Mouse (Mus musculus) liver, adult 2 months (tissue): ENCODE measurements at regions not wholly inside any gene's neighbourhood (a gene's known extent, or its start where the extent isn't known, plus 50 kb on each side); places are given as distances from the start of the nearest gene placed in this dataset.

Experiments used
- DNase-seq: peaks from one replicate; pipeline ENCODE4 v3.0.0-alpha.2; 2011; ENCODE audit warnings: low read depth, low spot score; ENCODE audit errors: extremely low read depth
- H3K27ac ChIP-seq: fragments of 200-500 bp; replicated peaks from 2 replicates; pipeline ENCODE4 v1.5.1; 2012; ENCODE audit warnings: low read depth, mild to moderate bottlenecking, control low read depth, inconsistent platforms, low read length; ENCODE audit not compliant: insufficient read depth
- H3K27me3 ChIP-seq: fragments of 200-500 bp; 2 replicates; pipeline ENCODE4 v1.6.1; 2012; ENCODE audit warnings: mild to moderate bottlenecking, moderate library complexity, low read length, inconsistent platforms; ENCODE audit not compliant: control insufficient read depth, insufficient read depth
- H3K36me3 ChIP-seq: fragments of 200-500 bp; 2 replicates; pipeline ENCODE4 v1.6.1; 2012; ENCODE audit warnings: low read length, inconsistent platforms; ENCODE audit not compliant: control insufficient read depth, insufficient read depth
- H3K4me1 ChIP-seq: fragments of 200-500 bp; 2 replicates; pipeline ENCODE4 v1.6.1; 2011; ENCODE audit warnings: low read length; ENCODE audit not compliant: control insufficient read depth, insufficient read depth
- H3K4me3 ChIP-seq: fragments of 200-500 bp; 2 replicates; pipeline ENCODE4 v1.5.1; 2011; ENCODE audit warnings: low read depth, mild to moderate bottlenecking, control low read depth, low read length, moderate library complexity; ENCODE audit not compliant: insufficient read depth
- H3K79me2 ChIP-seq: fragments of 200-500 bp; 2 replicates; pipeline ENCODE4 v1.6.1; 2012; ENCODE audit warnings: inconsistent platforms, mild to moderate bottlenecking, low read length, moderate library complexity; ENCODE audit not compliant: control insufficient read depth, insufficient read depth
- H3K9ac ChIP-seq: fragments of 200-500 bp; 2 replicates; pipeline ENCODE4 v1.6.1; 2012; ENCODE audit warnings: low read depth, mild to moderate bottlenecking, control low read depth, inconsistent platforms, low read length
- CTCF ChIP-seq: fragments of 200-500 bp; IDR thresholded peaks from 2 replicates; pipeline ENCODE4 v1.5.1; 2011; ENCODE audit warnings: low read depth, low read length, control low read depth
- POLR2A ChIP-seq: fragments of 200-500 bp; IDR thresholded peaks from 2 replicates; pipeline ENCODE4 v1.6.1; 2011; ENCODE audit warnings: low read length, control low read depth; ENCODE audit not compliant: insufficient read depth; ENCODE audit errors: extremely low read depth
- WGBS: fragments of 180-500 bp; shearing (Covaris S2); methylation state at CpG from one replicate; pipeline ENCODE4 v1.1.7; 2018; 5-methylcytosine and 5-hydroxymethylcytosine counted together

- H3K79me2 ChIP-seq = no peaks in the 10 kb centered on the region
Observed at GRCm38 (mm10) chr19:59646656-59647055, 188.5 kb downstream of the Emx2 start.

GRCm38 (mm10) chr19:59649421-59649820 lies 191.2 kb downstream of the Emx2 start:
- Histone ChIP-seq H3K27me3 (no peaks in the 10 kb centered on the region), H3K9ac (no peak overlapping the region), H3K4me3 (no peak overlapping the region), H3K79me2 (no peaks in the 10 kb centered on the region), H3K36me3 (no peaks in the 10 kb centered on the region), H3K4me1 (no peaks in the 10 kb centered on the region; the same call in 1 of the 2 replicates), H3K27ac (no peak overlapping the region)
- TF ChIP-seq POLR2A (no peak), CTCF (no peak)
- DNase-seq = no peak
- WGBS = 89% methylated on average over 5 of the region's 5 CpGs

More at GRCm38 (mm10) chr19:59646656-59647055, 188.5 kb downstream of the Emx2 start:
- no peaks in the 10 kb centered on the region for H3K27me3 ChIP-seq
- WGBS = 73% methylated on average over 7 of the region's 7 CpGs
- H3K9ac ChIP-seq = no peak overlapping the region
- DNase-seq = no peak
- H3K4me3 ChIP-seq = no peak overlapping the region
- H3K4me1 ChIP-seq = no peaks in the 10 kb centered on the region
- no peak for TF ChIP-seq POLR2A
- no peak for TF ChIP-seq CTCF
- H3K36me3 ChIP-seq = no peaks in the 10 kb centered on the region
- no peak overlapping the region for H3K27ac ChIP-seq

GRCm38 (mm10) chr19:59650611-59651329 lies 192.6 kb downstream of the Emx2 start:
- no peaks in the 10 kb centered on the region for H3K36me3 ChIP-seq
- no peak for DNase-seq
- no peaks in the 10 kb centered on the region for H3K27me3 ChIP-seq
- TF ChIP-seq POLR2A = no peak
- no peak for TF ChIP-seq CTCF
- no peaks in the 10 kb centered on the region for H3K79me2 ChIP-seq
- no peak overlapping the region for H3K9ac ChIP-seq
- whole genome bisulfite sequencing = 74% methylated on average over 10 of the region's 10 CpGs
- H3K4me1 ChIP-seq = no peaks in the 10 kb centered on the region; the same call in 1 of the 2 replicates
- no peak overlapping the region for H3K27ac ChIP-seq
- H3K4me3 ChIP-seq = no peak overlapping the region

GRCm38 (mm10) chr19:59653631-59654367 lies 195.6 kb downstream of the Emx2 start:
- 67% methylated on average over 18 of the region's 18 CpGs for WGBS
- no peaks in the 10 kb centered on the region for H3K79me2 ChIP-seq
- no peaks in the 10 kb centered on the region for H3K36me3 ChIP-seq
- no peak for TF ChIP-seq CTCF
- TF ChIP-seq POLR2A = no peak
- no peak for DNase-seq
- H3K4me1 ChIP-seq = peaks cover 5% of the 10 kb centered on the region; the same call in 1 of the 2 replicates
- H3K27me3 ChIP-seq = no peaks in the 10 kb centered on the region
- H3K4me3 ChIP-seq = no peak overlapping the region
- no peak overlapping the region for H3K9ac ChIP-seq
- no peak overlapping the region for H3K27ac ChIP-seq

GRCm38 (mm10) chr19:59655321-59655720 lies 197.1 kb downstream of the Emx2 start:
- TF ChIP-seq CTCF = no peak
- TF ChIP-seq POLR2A = no peak
- Histone ChIP-seq H3K27ac (no peak overlapping the region), H3K79me2 (no peaks in the 10 kb centered on the region), H3K4me1 (peaks cover 5% of the 10 kb centered on the region; the same call in 1 of the 2 replicates), H3K27me3 (no peaks in the 10 kb centered on the region), H3K4me3 (no peak overlapping the region), H3K36me3 (no peaks in the 10 kb centered on the region), H3K9ac (no peak overlapping the region)
- DNase-seq = peak; percentile 92
- 29% methylated on average over 2 of the region's 2 CpGs for WGBS

GRCm38 (mm10) chr19:59669793-59670192 lies 211.6 kb downstream of the Emx2 start:
- Histone ChIP-seq H3K79me2 (no peaks in the 10 kb centered on the region), H3K9ac (no peak overlapping the region), H3K27ac (no peak overlapping the region), H3K36me3 (no peaks in the 10 kb centered on the region), H3K27me3 (no peaks in the 10 kb centered on the region), H3K4me1 (peaks cover 8% of the 10 kb centered on the region), H3K4me3 (no peak overlapping the region)
- DNase-seq = no peak
- TF ChIP-seq CTCF (no peak), POLR2A (no peak)
